Mouse (Mus musculus): Measurements from ENCODE around the gene Abcd4.

Gene Abcd4

GRCm38 (mm10) chr12:84571466-84572340 is 45.5 kb downstream of the Abcd4 start:
- no peak for DNase-seq (ENCODE audit: low spot score in 2 of 2)

GRCm38 (mm10) chr12:84570694-84571415 is 46.4 kb downstream of the Abcd4 start:
- no peak for DNase-seq (ENCODE audit: low spot score in 2 of 2)

DNA sequence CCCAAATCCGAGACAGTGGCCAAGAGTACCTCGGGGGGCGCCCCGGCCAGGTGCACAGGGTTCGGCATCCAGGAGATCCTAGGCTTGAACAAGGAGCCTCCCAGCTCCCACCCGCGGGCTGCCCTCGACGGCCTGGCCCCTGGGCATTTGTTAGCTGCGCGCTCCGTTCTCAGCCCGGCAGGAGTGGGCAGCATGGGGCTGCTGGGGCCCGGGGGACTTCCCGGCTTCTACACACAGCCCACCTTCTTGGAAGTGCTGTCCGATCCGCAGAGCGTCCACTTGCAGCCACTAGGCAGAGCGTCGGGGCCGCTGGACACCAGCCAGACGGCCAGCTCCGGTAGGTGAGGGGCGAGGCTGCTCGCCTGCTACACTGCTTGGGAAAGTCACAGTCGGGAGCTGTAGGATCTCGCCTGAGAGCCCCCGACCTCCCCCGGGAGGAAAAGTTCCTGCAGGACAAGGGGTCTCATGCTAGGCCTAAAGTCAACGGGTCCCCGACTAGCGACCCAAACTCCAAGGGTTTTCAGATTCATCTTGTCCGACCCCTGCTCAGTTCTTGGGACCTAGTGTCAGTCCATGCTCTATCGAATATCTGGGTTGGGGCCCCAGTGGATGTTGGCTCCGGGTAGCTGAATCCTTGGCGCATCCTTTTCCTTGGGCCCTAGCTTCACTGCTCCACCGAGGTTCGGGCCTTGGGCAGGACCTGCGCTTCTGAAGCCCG is 47.1 kb downstream of the Abcd4 start:
- no peak for DNase-seq (ENCODE audit: low spot score in 2 of 2)

- DNase-seq (ENCODE audit: low spot score in 2 of 2): no peak
These were observed 47.8 kb downstream of the Abcd4 start, which contains the start of gene Vsx2 for GRCm38 (mm10) chr12:84569336-84569970. Gene Vsx2, plus strand, starts transcription at chr12:84569762.

GRCm38 (mm10) chr12:84567576-84567975 is 49.6 kb downstream of the Abcd4 start:
- no peak for DNase-seq (ENCODE audit: low spot score in 2 of 2)

DNA sequence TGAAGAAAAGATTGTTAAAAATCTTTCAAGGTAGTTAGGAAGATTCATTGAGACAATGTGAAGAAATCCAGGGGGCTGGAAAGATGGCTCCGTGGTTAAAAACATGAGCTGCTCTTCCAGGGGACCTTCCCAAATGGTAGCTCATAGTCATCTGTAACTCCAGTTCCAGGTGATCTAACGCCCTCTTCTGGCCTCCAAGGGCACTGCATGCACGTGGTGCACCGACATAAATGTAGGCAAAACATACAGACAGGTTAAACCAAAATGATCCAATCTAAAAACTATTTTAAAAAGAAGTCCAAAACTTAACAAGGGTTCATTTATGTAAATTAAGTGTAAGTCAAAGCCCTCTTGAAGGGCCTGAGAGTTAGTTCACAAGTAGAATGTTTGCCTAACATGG is 54.7 kb downstream of the Abcd4 start:
- DNase-seq (ENCODE audit: low spot score in 2 of 2): no peak

- no peak for DNase-seq (ENCODE audit: low spot score in 2 of 2)
These were observed 62.0 kb downstream of the Abcd4 start for GRCm38 (mm10) chr12:84555218-84555617.

Data from spleen, postnatal 10 days (tissue).